Mouse (Mus musculus): ENCODE data around the gene Bptf. TPM values are rescaled to one million over a fixed set of nuclear protein-coding genes. Genes with fewer than 3 reads are reported as not detected.
"Not testable (repeated sequence)": the region's sequence is repeated elsewhere in the genome, so short reads cannot be mapped to it uniquely, and the experiment has no call there.

The Bptf gene
- polyA plus RNA-seq, 1 experiment from 2014 or later, result 23.9 TPM

DNA sequence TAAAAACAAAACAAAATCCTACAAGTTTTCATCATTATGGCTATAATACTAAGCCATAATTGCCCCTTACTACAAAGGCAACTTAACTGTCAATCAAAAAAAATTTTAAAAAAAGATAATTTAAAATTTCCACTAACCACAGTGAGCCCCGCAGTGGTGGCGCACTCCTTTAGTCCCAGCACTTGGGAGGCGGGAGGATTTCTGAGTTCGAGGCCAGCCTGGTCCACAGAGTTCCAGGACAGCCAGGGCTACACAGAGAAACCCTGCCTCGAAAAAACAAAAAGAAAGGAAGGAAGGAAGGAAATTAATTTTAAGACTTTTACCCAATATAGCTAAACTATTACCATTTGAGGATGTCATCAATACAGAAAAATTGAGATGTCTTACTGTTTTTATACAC, 134.0 kb downstream of the Bptf start:
- Histone ChIP-seq H3K27me3 (replicated peaks; ENCODE audit: control insufficient read depth, insufficient read depth, low read length) (no peaks in the 10 kb centered on the region), H3K27ac (ENCODE audit: low read depth, low read length) (no peak overlapping the region), H3K4me1 (ENCODE audit: control insufficient read depth, insufficient read depth, low read depth, low read length) (no peaks in the 10 kb centered on the region), H3K9ac (ENCODE audit: low read depth, low read length) (no peak overlapping the region; the same call in 1 of the 2 replicates), H3K36me3 (ENCODE audit: control insufficient read depth, insufficient read depth, low read length) (peaks cover 14% of the 10 kb centered on the region), H3K9me3 (ENCODE audit: control insufficient read depth, low read length) (no peaks in the 10 kb centered on the region), H3K4me3 (ENCODE audit: low read length) (peak overlapping the region; percentile 69), H3K4me2 (ENCODE audit: low read length) (peak overlapping the region; percentile 61)
- ATAC-seq, result no peak
- WGBS, result 10% methylated on average over 5 of the region's 5 CpGs

DNA sequence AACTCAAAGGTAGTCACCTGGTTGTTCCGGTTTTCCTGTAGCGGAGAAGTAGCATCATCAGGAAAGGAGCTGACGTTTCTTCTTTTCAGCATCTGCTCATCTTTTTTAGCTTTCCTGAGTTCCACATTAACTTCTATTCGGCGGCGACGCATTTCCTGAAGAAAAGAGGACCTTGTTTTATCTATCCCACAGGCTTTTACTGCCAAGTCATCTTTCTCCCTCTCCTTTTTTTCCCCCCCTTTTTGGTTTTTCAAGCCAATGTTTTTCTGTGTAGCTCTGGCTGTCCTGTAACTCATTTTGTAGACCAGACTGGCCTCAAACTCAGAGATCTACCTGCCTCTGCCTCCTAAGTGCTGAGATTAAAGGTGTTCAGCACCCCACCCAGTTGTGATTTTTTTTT, 135.4 kb downstream of the Bptf start:
- H3K4me1 ChIP-seq (ENCODE audit: control insufficient read depth, insufficient read depth, low read depth, low read length); H3K9me3 ChIP-seq (ENCODE audit: control insufficient read depth, low read length); H3K4me3 ChIP-seq (ENCODE audit: low read length); H3K27ac ChIP-seq (ENCODE audit: low read depth, low read length); H3K9ac ChIP-seq (ENCODE audit: low read depth, low read length); H3K27me3 ChIP-seq (replicated peaks; ENCODE audit: control insufficient read depth, insufficient read depth, low read length); H3K4me2 ChIP-seq (ENCODE audit: low read length); ATAC-seq: not testable (repeated sequence)
- 89% methylated on average over 7 of the region's 7 CpGs for WGBS
- H3K36me3 ChIP-seq (ENCODE audit: control insufficient read depth, insufficient read depth, low read length), result peaks cover 16% of the 10 kb centered on the region

DNA sequence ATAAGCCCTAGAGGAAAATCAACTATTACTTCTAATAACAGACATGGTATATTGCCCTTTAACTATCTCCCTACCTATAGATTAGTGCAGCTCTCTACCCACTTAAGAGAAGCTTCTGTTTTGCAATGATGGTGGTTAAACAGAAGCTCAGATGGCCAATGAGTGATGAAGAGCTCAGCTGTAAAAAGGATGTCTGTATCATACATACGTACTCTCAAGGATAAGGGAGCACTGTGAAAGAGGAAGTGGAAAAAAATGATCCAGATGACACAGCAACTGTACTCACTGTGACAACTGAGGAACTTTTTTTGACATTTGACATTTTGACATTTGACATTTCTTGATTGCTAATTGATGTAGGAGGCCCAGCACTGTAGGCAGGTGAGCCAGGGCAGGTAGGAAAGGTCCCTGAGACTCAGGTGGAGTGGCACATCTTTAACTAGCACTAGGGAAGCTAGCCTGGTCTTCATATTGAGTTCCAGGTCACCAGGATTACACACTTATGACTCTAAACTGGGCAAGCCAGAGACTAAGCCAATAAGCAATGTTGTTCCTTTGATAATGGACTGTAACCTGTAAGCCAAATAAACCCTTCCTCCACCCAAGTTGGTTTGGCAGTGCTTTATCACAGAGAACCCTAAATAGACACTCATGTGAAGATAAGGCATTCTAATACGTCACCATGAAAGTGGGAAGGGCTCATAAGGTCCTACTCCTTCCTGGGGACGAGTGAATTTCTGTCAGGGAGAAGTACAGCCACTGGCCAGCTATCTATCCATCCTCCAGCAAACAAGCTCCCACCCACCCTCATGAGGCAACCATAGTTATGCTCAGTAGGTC, 137.5 kb downstream of the Bptf start:
- Histone ChIP-seq H3K4me2 (ENCODE audit: low read length) (no peak overlapping the region), H3K4me3 (ENCODE audit: low read length) (no peak overlapping the region), H3K36me3 (ENCODE audit: control insufficient read depth, insufficient read depth, low read length) (peaks cover 23% of the 10 kb centered on the region), H3K4me1 (ENCODE audit: control insufficient read depth, insufficient read depth, low read depth, low read length) (no peaks in the 10 kb centered on the region), H3K9me3 (ENCODE audit: control insufficient read depth, low read length) (no peaks in the 10 kb centered on the region), H3K27ac (ENCODE audit: low read depth, low read length) (no peak overlapping the region), H3K27me3 (replicated peaks; ENCODE audit: control insufficient read depth, insufficient read depth, low read length) (no peaks in the 10 kb centered on the region), H3K9ac (ENCODE audit: low read depth, low read length) (no peak overlapping the region)
- no peak for ATAC-seq
- 90% methylated on average over 3 of the region's 3 CpGs for WGBS

DNA sequence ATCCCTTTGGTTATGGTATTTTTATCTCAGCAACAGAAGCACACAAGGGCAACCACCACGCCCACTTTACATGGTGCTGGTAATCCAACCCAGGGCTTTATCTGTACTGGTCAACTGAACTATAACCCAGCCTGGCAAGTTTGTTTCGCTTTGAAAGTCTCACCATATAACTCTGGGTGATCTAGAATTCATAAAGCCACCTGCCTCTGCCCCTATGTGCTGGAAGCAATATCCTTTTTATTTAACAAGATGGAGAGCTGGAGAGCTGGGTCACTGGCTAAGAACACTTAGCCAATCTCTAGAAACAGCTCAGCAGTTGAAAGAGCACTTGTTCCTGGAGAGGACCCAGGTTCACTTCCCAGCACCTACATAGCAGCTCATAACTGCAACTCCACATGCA, 144.5 kb downstream of the Bptf start:
- no peak overlapping the region for H3K4me3 ChIP-seq (ENCODE audit: low read length)
- H3K36me3 ChIP-seq (ENCODE audit: control insufficient read depth, insufficient read depth, low read length), result peaks cover 15% of the 10 kb centered on the region
- H3K4me2 ChIP-seq (ENCODE audit: low read length), result no peak overlapping the region
- no peaks in the 10 kb centered on the region for H3K9me3 ChIP-seq (ENCODE audit: control insufficient read depth, low read length)
- 93% methylated on average over 2 of the region's 2 CpGs for WGBS
- no peaks in the 10 kb centered on the region for H3K4me1 ChIP-seq (ENCODE audit: control insufficient read depth, insufficient read depth, low read depth, low read length)
- ATAC-seq, result no peak
- no peak overlapping the region for H3K27ac ChIP-seq (ENCODE audit: low read depth, low read length)
- no peak overlapping the region for H3K9ac ChIP-seq (ENCODE audit: low read depth, low read length)
- no peaks in the 10 kb centered on the region for H3K27me3 ChIP-seq (replicated peaks; ENCODE audit: control insufficient read depth, insufficient read depth, low read length)

DNA sequence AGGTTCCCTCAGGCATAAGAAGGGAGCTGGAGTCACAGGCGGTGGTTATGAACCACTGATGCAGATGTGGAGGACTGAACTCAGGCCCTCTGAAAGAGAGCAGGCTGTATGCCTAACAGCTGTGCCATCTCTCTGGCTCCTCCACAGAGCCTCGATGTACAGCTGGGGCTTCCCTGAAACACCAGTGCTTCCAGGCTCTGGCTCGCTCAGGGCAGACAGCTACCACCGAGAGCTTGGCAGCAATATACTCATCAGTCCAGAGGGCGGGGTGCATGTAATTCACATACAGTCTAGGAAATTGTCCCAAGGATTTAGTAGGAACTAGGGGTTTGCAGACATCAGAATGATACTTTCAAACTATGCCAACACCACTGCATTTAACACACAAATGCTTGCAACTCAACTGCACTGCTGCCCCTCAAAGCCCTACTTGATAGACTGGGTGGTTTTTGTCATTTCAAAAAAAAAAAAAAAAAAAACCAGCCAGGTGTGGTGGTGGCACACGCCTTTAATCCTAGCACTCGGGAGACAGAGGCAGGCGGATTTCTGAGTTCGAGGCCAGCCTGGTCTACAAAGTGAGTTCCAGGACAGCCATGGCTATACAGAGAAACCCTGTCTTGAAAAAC, 145.8 kb downstream of the Bptf start:
- H3K4me2 ChIP-seq (ENCODE audit: low read length); H3K36me3 ChIP-seq (ENCODE audit: control insufficient read depth, insufficient read depth, low read length); H3K27ac ChIP-seq (ENCODE audit: low read depth, low read length); H3K9ac ChIP-seq (ENCODE audit: low read depth, low read length); ATAC-seq; H3K27me3 ChIP-seq (replicated peaks; ENCODE audit: control insufficient read depth, insufficient read depth, low read length); H3K4me1 ChIP-seq (ENCODE audit: control insufficient read depth, insufficient read depth, low read depth, low read length); H3K9me3 ChIP-seq (ENCODE audit: control insufficient read depth, low read length); H3K4me3 ChIP-seq (ENCODE audit: low read length): not testable (repeated sequence)
- 87% methylated on average over 8 of the region's 9 CpGs for whole genome bisulfite sequencing

Other genes starting within 250 kb of the Bptf start
- 9.6 and 10.6 TPM in 2 replicates for gene Smurf2, start 211.4 kb downstream of the Bptf start, polyA plus RNA-seq (2015; fragmentation: Nextera tagmentation; extraction: Ambion mirVana)
- gene Kpna2, start 132.6 kb downstream of the Bptf start, polyA plus RNA-seq (2015; fragmentation: Nextera tagmentation; extraction: Ambion mirVana), result 132 and 165 TPM in 2 replicates
- gene 1810010H24Rik, start 106.4 kb downstream of the Bptf start, polyA plus RNA-seq (2015; fragmentation: Nextera tagmentation; extraction: Ambion mirVana), result 4.7 and 5.1 TPM in 2 replicates
- gene Nol11, start 57.3 kb upstream of the Bptf start, polyA plus RNA-seq (2015; fragmentation: Nextera tagmentation; extraction: Ambion mirVana), result 41.9 and 46.2 TPM in 2 replicates